In genomic region chr2:33916603-33917002, GRCm38 (mm10) we compare ENCODE assay signal across 12 mouse cellular contexts. TPM values are rescaled to one million over a fixed set of nuclear protein-coding genes. Genes with fewer than 3 reads are reported as not detected.
DNase-seq lines count a peak whose midpoint lies in the region; ATAC-seq and TF ChIP-seq lines count a peak whose summit lies in the region.
"Had no signal": no experiment of that assay in that cellular context is flagged by ENCODE, and none has a peak within 500 bp of the region (broad histone marks: within the 10 kb centered on the region; RNA-seq: fewer than 3 reads in every experiment).

No protein-coding gene starts in this region.

- peaks cover 23% of the 10 kb centered on the region for H3K27me3 ChIP-seq in midbrain, embryonic 10.5 days (ENCODE audit: low read depth, poor library complexity, severe bottlenecking)
- no peaks in the 10 kb centered on the region for H3K27me3 ChIP-seq in midbrain, embryonic 16.5 days (ENCODE audit: control insufficient read depth, insufficient read depth, low read depth, low read length)
- H3K27me3 ChIP-seq in forebrain, postnatal 0 days (ENCODE audit: insufficient read depth, low read length), result no peaks in the 10 kb centered on the region
- no peaks in the 10 kb centered on the region for H3K27me3 ChIP-seq in limb, embryonic 14.5 days (ENCODE audit: control insufficient read depth, insufficient read depth, low read length)
- H3K27me3 ChIP-seq in thymus, adult 2 months (ENCODE audit: control insufficient read depth, insufficient read depth, low read length), result no peaks in the 10 kb centered on the region
- H3K27me3 ChIP-seq: stomach, embryonic 15.5 days had no signal

- H3K4me1 ChIP-seq in midbrain, embryonic 10.5 days, result peaks cover 42% of the 10 kb centered on the region
- H3K4me1 ChIP-seq in midbrain, embryonic 16.5 days (ENCODE audit: control insufficient read depth, insufficient read depth, low read length), result peaks cover 5% of the 10 kb centered on the region; the same call in 1 of the 2 replicates
- no peaks in the 10 kb centered on the region for H3K4me1 ChIP-seq in forebrain, postnatal 0 days (ENCODE audit: insufficient read depth)
- H3K4me1 ChIP-seq in limb, embryonic 14.5 days (ENCODE audit: control insufficient read depth, insufficient read depth, low read length), result peaks cover 38% of the 10 kb centered on the region
- H3K4me1 ChIP-seq in thymus, adult 2 months (replicated peaks; ENCODE audit: control insufficient read depth, insufficient read depth, low read length), result peaks cover 14% of the 10 kb centered on the region

- H3K27ac ChIP-seq in midbrain, embryonic 10.5 days (replicated peaks), result peak overlapping the region; percentile 73
- no peak overlapping the region for H3K27ac ChIP-seq in midbrain, embryonic 16.5 days (ENCODE audit: low read length)
- H3K27ac ChIP-seq in forebrain, postnatal 0 days (ENCODE audit: low read depth, low read length), result no peak overlapping the region
- H3K27ac ChIP-seq in limb, embryonic 14.5 days (replicated peaks; ENCODE audit: low read depth, low read length), result peak overlapping the region; percentile 38; the same call in 1 of the 2 replicates
- H3K27ac ChIP-seq in thymus, adult 2 months (ENCODE audit: control insufficient read depth, insufficient read depth, low read length), result no peak overlapping the region
- H3K27ac ChIP-seq: stomach, embryonic 15.5 days had no signal

- WGBS in midbrain, embryonic 10.5 days, result 37% methylated on average over 11 of the region's 11 CpGs
- 22% methylated on average over 11 of the region's 11 CpGs for WGBS in midbrain, embryonic 16.5 days
- 16% methylated on average over 11 of the region's 11 CpGs for WGBS in forebrain, postnatal 0 days
- WGBS in limb, embryonic 14.5 days, result 57% methylated on average over 11 of the region's 11 CpGs
- 97% methylated on average over 11 of the region's 11 CpGs for whole genome bisulfite sequencing in thymus, adult 2 months

- H3K4me3 ChIP-seq in midbrain, embryonic 10.5 days, result no peak overlapping the region
- H3K4me3 ChIP-seq in midbrain, embryonic 16.5 days (ENCODE audit: low read depth, low read length), result no peak overlapping the region
- H3K4me3 ChIP-seq in forebrain, postnatal 0 days (ENCODE audit: low read depth, low read length), result no peak overlapping the region
- H3K4me3 ChIP-seq in limb, embryonic 14.5 days (replicated peaks; ENCODE audit: low read length), result no peak overlapping the region
- no peak overlapping the region for H3K4me3 ChIP-seq in thymus, adult 2 months (ENCODE audit: control insufficient read depth, insufficient read depth, low read length)
- H3K4me3 ChIP-seq: heart, embryonic 12.5 days; stomach, embryonic 15.5 days had no signal

- no peak for TF ChIP-seq CTCF in forebrain, postnatal 0 days (IDR thresholded peaks at IDR 0.05; ENCODE audit: low read depth)
- TF ChIP-seq CTCF in thymus, adult 2 months (IDR thresholded peaks at IDR 0.05; ENCODE audit: borderline replicate concordance, control insufficient read depth, extremely low read depth, insufficient read depth, low read length, poor library complexity), result no peak

- no peak for ATAC-seq in midbrain, embryonic 16.5 days
- peak; percentile 59 for ATAC-seq in forebrain, postnatal 0 days
- no peak for ATAC-seq in limb, embryonic 14.5 days (ENCODE audit: low FRiP score, low read depth)
- ATAC-seq: intestine, postnatal 0 days had no signal

- no peaks in the 10 kb centered on the region for H3K9me3 ChIP-seq in midbrain, embryonic 10.5 days (replicated peaks)
- H3K9me3 ChIP-seq in midbrain, embryonic 16.5 days (replicated peaks; ENCODE audit: control insufficient read depth, low read length, poor library complexity, severe bottlenecking), result no peaks in the 10 kb centered on the region
- no peaks in the 10 kb centered on the region for H3K9me3 ChIP-seq in forebrain, postnatal 0 days (ENCODE audit: low read length)
- H3K9me3 ChIP-seq in limb, embryonic 14.5 days (ENCODE audit: control insufficient read depth, low read length), result no peaks in the 10 kb centered on the region
- H3K9me3 ChIP-seq: G1E; stomach, embryonic 15.5 days had no signal

- no peak overlapping the region for H3K4me2 ChIP-seq in midbrain, embryonic 16.5 days (ENCODE audit: low read length)
- H3K4me2 ChIP-seq in forebrain, postnatal 0 days (ENCODE audit: low read depth), result no peak overlapping the region
- no peak overlapping the region for H3K4me2 ChIP-seq in limb, embryonic 14.5 days (replicated peaks; ENCODE audit: low read depth, low read length, severe bottlenecking)
- H3K4me2 ChIP-seq: heart, embryonic 12.5 days; stomach, embryonic 15.5 days had no signal

- no peaks in the 10 kb centered on the region for H3K36me3 ChIP-seq in midbrain, embryonic 10.5 days
- H3K36me3 ChIP-seq in midbrain, embryonic 16.5 days (ENCODE audit: control insufficient read depth, insufficient read depth, low read length), result no peaks in the 10 kb centered on the region
- no peaks in the 10 kb centered on the region; the same call in 1 of the 2 replicates for H3K36me3 ChIP-seq in forebrain, postnatal 0 days (ENCODE audit: insufficient read depth)
- no peaks in the 10 kb centered on the region for H3K36me3 ChIP-seq in limb, embryonic 14.5 days (ENCODE audit: control insufficient read depth, insufficient read depth, low read length)
- H3K36me3 ChIP-seq in thymus, adult 2 months (ENCODE audit: control insufficient read depth, insufficient read depth, low read length), result no peaks in the 10 kb centered on the region
- H3K36me3 ChIP-seq: G1E; heart, embryonic 12.5 days; stomach, embryonic 15.5 days had no signal

- TF ChIP-seq POLR2A in limb, embryonic 14.5 days (IDR thresholded peaks at IDR 0.05; ENCODE audit: borderline replicate concordance, extremely low read depth, insufficient read depth, insufficient read length), result no peak
- no peak for TF ChIP-seq POLR2A in thymus, adult 2 months (IDR thresholded peaks at IDR 0.05; ENCODE audit: control insufficient read depth, extremely low read depth, insufficient read depth, low read length, poor library complexity)

- H3K9ac ChIP-seq in midbrain, embryonic 16.5 days (ENCODE audit: low read depth, low read length), result no peak overlapping the region
- H3K9ac ChIP-seq in forebrain, postnatal 0 days, result no peak overlapping the region
- no peak overlapping the region for H3K9ac ChIP-seq in limb, embryonic 14.5 days (ENCODE audit: low read depth, low read length, severe bottlenecking)
- H3K9ac ChIP-seq: heart, embryonic 12.5 days; stomach, embryonic 15.5 days had no signal

- DNase-seq in cerebellum, adult 11-12 months, result peak; percentile 5
- no peak for DNase-seq in cerebellum, postnatal 10 days
- peak; percentile 39 for DNase-seq in midbrain, embryonic 10.5 days (ENCODE audit: low spot score)
- DNase-seq in forebrain, postnatal 0 days, result no peak
- peak; percentile 27 for DNase-seq in limb, embryonic 14.5 days (ENCODE audit: low spot score)
- no peak for DNase-seq in thymus, postnatal 14 days
- DNase-seq in thymus, adult 2 months, result no peak

RNA-seq across cellular contexts. Expression of gene Mvb12b, which starts 28.9 kb away (rescaled TPM):
- polyA plus RNA-seq in midbrain, embryonic 10.5 days (2016; fragmentation: Nextera tagmentation; extraction: Ambion mirVana), result 19.0 and 23.5 TPM in 2 replicates
- polyA plus RNA-seq in midbrain, embryonic 16.5 days (2015; fragmentation: Nextera tagmentation; extraction: Ambion mirVana), result 56.9 and 70.2 TPM in 2 replicates
- 107 and 141 TPM in 2 replicates for total RNA-seq in forebrain, postnatal 0 days (2014; rRNA removed)
- polyA plus RNA-seq in forebrain, postnatal 0 days (2015; fragmentation: Nextera tagmentation; extraction: Ambion mirVana), result 72.0 and 82.8 TPM in 2 replicates
- 26.6 and 35.2 TPM in 2 replicates for polyA plus RNA-seq in limb, embryonic 14.5 days (2012; rRNA removed)
- polyA plus RNA-seq in limb, embryonic 14.5 days (2014; fragmentation: Nextera tagmentation; extraction: Ambion mirVana), result 17.5 and 18.6 TPM in 2 replicates
- polyA plus RNA-seq in thymus, adult 2 months (2012; rRNA removed), result 79.3 and 94.9 TPM in 2 replicates

Comparison
In these comparisons a context has a peak if more than half of its experiments do, and no peak if none do; other contexts are left out.
1. DNase-seq: peak in cerebellum, adult 11-12 months (single experiment), midbrain, embryonic 10.5 days (single experiment) and limb, embryonic 14.5 days (single experiment); none in cerebellum, postnatal 10 days (0 of 2), forebrain, postnatal 0 days (single experiment), thymus, postnatal 14 days (single experiment) and thymus, adult 2 months (single experiment).
2. H3K27ac ChIP-seq: peak in midbrain, embryonic 10.5 days (single experiment) and limb, embryonic 14.5 days (single experiment); none in midbrain, embryonic 16.5 days (single experiment), forebrain, postnatal 0 days (single experiment) and thymus, adult 2 months (single experiment).